Mouse (Mus musculus): Measurements from ENCODE around the gene Vamp2. TPM values are rescaled to one million over a fixed set of nuclear protein-coding genes. Genes with fewer than 3 reads are reported as not detected.

Gene Vamp2
- polyA plus RNA-seq, 1 experiment from 2014 or later: 50.6 TPM

DNA sequence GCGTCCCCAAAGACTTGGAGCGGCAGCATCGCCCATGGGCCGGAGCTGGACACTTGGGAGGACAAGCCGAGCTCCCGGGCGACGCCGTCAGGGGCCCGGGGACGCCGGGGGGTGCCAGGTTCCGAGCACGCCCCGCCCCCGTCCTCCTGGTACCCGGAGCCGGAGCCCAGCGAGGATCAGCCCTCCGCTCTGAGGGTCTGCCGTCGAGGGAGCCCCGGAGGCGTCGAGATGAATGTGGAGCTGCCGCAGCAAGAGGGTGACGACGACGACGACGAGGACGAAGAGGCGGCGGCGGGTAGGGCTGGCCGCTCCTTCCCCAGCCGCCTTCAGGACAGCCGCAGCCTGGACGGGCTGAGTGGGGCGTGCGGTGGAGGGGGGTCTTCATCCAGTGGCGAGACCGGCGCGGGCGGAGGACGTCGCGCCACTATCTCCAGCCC, 28.3 kb upstream of the Vamp2 start:
- Histone ChIP-seq H3K27me3 (replicated peaks; ENCODE audit: insufficient read depth, low read length) (no peaks in the 10 kb centered on the region), H3K4me3 (ENCODE audit: low read depth, low read length) (peak overlapping the region; percentile 88), H3K4me1 (ENCODE audit: insufficient read depth, low read depth, low read length) (peaks cover 9% of the 10 kb centered on the region; the same call in 1 of the 2 replicates), H3K9me3 (ENCODE audit: low read length) (no peaks in the 10 kb centered on the region), H3K4me2 (replicated peaks; ENCODE audit: low read depth, low read length) (peak overlapping the region; percentile 86), H3K36me3 (ENCODE audit: insufficient read depth, low read length) (no peaks in the 10 kb centered on the region), H3K9ac (replicated peaks; ENCODE audit: low read depth) (peak overlapping the region; percentile 91), H3K27ac (ENCODE audit: low read length) (peak overlapping the region; percentile 97)
- TF ChIP-seq CTCF (IDR thresholded peaks at IDR 0.05): no peak; the same call in 1 of the 2 replicates
- no peak for TF ChIP-seq EP300 (IDR thresholded peaks at IDR 0.05)
- WGBS: under 1% methylated on average over 29 of the region's 49 CpGs
- ATAC-seq: peak; percentile 20
- peak; percentile 68 for DNase-seq (ENCODE audit: low spot score)

DNA sequence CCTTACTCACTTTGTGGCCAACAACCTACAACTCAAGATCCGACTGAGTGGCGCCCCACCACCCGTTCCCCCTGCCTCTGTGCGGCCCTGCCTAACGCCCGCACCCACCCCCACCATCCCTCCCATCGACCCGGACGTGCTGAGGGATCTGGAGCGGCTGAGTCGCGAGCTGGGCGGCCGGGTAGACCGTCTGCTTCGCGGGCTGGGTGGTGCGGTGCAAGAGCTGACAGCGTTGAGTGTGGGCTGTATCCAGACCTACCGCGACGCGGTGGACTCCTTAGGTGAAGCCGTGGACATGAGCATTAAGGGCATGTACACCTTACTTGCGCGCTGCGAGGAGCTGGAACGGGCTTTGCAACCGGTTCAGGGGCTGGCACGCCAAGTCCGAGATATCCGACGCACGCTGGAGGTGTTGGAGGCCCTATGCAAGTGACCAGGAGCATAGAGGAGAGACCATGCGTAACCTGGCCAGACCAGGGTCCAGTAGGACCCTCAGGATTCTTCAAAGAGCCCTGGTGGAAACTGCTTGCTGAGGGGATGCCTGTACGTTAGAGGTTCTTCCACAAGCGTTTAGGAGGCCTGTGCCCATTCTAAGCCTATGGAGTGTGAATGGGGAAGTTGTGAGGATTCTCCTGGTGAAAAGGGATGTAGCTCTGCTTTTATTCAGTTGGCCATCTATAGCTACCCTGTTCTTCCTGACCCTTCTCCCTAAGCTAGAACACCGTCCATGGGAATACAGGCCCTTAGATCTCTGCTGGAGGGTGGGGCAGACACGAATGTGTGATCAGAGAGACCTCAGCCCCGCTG, 27.6 kb upstream of the Vamp2 start:
- Histone ChIP-seq H3K27me3 (replicated peaks; ENCODE audit: insufficient read depth, low read length) (no peaks in the 10 kb centered on the region), H3K9me3 (ENCODE audit: low read length) (no peaks in the 10 kb centered on the region), H3K4me2 (replicated peaks; ENCODE audit: low read depth, low read length) (peak overlapping the region; percentile 86), H3K4me3 (ENCODE audit: low read depth, low read length) (peak overlapping the region; percentile 88), H3K36me3 (ENCODE audit: insufficient read depth, low read length) (no peaks in the 10 kb centered on the region), H3K9ac (replicated peaks; ENCODE audit: low read depth) (peak overlapping the region; percentile 91), H3K27ac (ENCODE audit: low read length) (peak overlapping the region; percentile 97), H3K4me1 (ENCODE audit: insufficient read depth, low read depth, low read length) (peaks cover 9% of the 10 kb centered on the region; the same call in 1 of the 2 replicates)
- no peak for TF ChIP-seq EP300 (IDR thresholded peaks at IDR 0.05)
- no peak for TF ChIP-seq CTCF (IDR thresholded peaks at IDR 0.05)
- WGBS: 2% methylated on average over 35 of the region's 40 CpGs
- peak; percentile 54 for DNase-seq (ENCODE audit: low spot score)
- ATAC-seq: no peak

DNA sequence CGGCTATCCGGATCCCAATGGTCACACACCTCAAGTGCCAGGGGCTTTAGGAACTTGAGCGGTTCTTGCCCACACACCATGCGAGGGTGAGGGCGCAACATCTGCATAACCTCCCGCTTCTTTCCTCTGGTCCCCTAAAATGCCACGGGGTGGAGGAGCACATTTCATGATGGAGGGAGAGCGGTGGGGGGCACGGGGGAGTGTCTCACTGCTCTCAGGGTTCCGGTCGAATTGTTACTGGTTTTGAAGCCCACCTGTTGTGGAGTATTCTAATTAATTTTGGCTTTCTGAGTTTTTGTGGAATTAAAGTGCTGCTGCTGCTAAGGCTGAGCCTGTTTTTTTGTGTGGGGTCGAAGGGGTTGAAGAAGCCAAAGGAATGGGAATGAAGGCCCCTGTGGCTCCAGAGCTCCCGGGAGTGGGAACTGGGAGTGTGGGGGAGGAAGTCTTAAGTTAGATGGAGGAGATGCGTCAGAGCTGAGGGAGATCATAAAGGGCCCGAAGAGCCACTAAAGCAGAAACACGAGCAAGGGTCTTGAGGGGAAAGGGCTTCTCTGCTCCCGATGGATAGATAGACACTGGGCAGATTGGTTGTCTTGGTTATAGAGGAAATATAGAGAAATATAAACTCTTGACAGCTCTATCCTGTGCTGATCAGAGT, 26.9 kb upstream of the Vamp2 start:
- Histone ChIP-seq H3K9me3 (ENCODE audit: low read length) (no peaks in the 10 kb centered on the region), H3K4me1 (ENCODE audit: insufficient read depth, low read depth, low read length) (peaks cover 10% of the 10 kb centered on the region; the same call in 1 of the 2 replicates), H3K9ac (replicated peaks; ENCODE audit: low read depth) (peak overlapping the region; percentile 91; the same call in 1 of the 2 replicates), H3K27ac (ENCODE audit: low read length) (no peak overlapping the region), H3K27me3 (replicated peaks; ENCODE audit: insufficient read depth, low read length) (no peaks in the 10 kb centered on the region), H3K4me3 (ENCODE audit: low read depth, low read length) (peak overlapping the region; percentile 88), H3K4me2 (replicated peaks; ENCODE audit: low read depth, low read length) (peak overlapping the region; percentile 86), H3K36me3 (ENCODE audit: insufficient read depth, low read length) (no peaks in the 10 kb centered on the region)
- TF ChIP-seq EP300 (IDR thresholded peaks at IDR 0.05): no peak
- DNase-seq (ENCODE audit: low spot score) (no peak), ATAC-seq (no peak)
- 17% methylated on average over 17 of the region's 17 CpGs for WGBS

DNA sequence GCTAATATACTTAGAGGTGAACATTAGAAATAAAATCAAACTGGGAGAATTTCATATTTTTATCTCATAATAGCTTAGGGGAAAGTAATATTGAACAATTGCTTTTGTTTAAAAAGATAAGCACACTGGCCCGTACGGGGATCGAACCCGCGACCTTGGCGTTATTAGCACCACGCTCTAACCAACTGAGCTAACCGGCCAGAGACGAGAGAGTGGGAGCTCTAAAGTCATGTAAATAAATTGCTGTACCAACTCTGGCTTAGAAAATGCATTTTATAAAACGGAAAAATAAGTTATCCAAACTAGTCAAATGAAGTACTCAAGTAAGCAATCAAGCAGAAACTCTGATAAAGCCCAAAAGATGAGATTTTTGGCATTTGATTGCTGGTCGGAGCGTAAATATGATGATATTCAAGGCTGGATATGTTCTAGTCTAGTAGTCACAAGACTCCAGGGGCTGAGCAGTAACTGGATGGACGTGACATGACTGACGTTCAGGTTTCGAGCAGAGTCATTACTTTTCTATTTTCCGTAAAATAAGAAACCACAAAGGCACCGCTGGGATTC, 26.0 kb upstream of the Vamp2 start:
- ATAC-seq (no peak), DNase-seq (ENCODE audit: low spot score) (peak; percentile 79)
- no peaks in the 10 kb centered on the region for H3K36me3 ChIP-seq (ENCODE audit: insufficient read depth, low read length)
- WGBS: 1% methylated on average over 17 of the region's 17 CpGs
- H3K9ac ChIP-seq (replicated peaks; ENCODE audit: low read depth): no peak overlapping the region
- H3K27ac ChIP-seq (ENCODE audit: low read length): no peak overlapping the region
- H3K4me1 ChIP-seq (ENCODE audit: insufficient read depth, low read depth, low read length): peaks cover 14% of the 10 kb centered on the region; the same call in 1 of the 2 replicates
- H3K4me3 ChIP-seq (ENCODE audit: low read depth, low read length): peak overlapping the region; percentile 12; the same call in 1 of the 2 replicates
- H3K9me3 ChIP-seq (ENCODE audit: low read length): no peaks in the 10 kb centered on the region
- no peak for TF ChIP-seq CTCF (IDR thresholded peaks at IDR 0.05)
- H3K4me2 ChIP-seq (replicated peaks; ENCODE audit: low read depth, low read length): peak overlapping the region; percentile 23
- no peaks in the 10 kb centered on the region for H3K27me3 ChIP-seq (replicated peaks; ENCODE audit: insufficient read depth, low read length)

DNA sequence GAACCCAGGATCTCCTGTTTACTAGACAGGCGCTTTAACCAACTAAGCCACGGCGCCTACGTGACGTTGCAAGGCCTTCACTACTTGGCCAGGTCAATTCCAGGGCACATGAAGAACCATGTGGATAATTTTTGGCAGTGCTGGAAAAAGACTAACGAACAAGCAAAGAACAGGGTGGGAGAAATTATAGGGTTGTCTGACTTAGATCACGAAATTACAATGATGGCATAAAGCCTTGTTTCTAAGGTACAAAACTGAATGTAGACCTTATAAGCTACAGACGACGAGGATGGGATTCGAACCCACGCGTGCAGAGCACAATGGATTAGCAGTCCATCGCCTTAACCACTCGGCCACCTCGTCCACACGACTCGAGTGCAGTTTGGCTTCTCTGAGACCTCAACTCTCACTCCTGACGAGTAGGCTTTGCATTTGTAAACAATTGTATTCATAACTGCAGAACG, 25.5 kb upstream of the Vamp2 start:
- Histone ChIP-seq H3K36me3 (ENCODE audit: insufficient read depth, low read length) (no peaks in the 10 kb centered on the region), H3K9me3 (ENCODE audit: low read length) (no peaks in the 10 kb centered on the region), H3K27me3 (replicated peaks; ENCODE audit: insufficient read depth, low read length) (no peaks in the 10 kb centered on the region), H3K9ac (replicated peaks; ENCODE audit: low read depth) (0 out of 2 replicates have a peak overlapping the region, but pooled peaks have one; percentile 37), H3K4me2 (replicated peaks; ENCODE audit: low read depth, low read length) (peak overlapping the region; percentile 83), H3K4me3 (ENCODE audit: low read depth, low read length) (peak overlapping the region; percentile 73), H3K27ac (ENCODE audit: low read length) (peak overlapping the region; percentile 85), H3K4me1 (ENCODE audit: insufficient read depth, low read depth, low read length) (peaks cover 14% of the 10 kb centered on the region; the same call in 1 of the 2 replicates)
- DNase-seq (ENCODE audit: low spot score) (peak; percentile 89), ATAC-seq (peak; percentile 36)
- TF ChIP-seq CTCF (IDR thresholded peaks at IDR 0.05) (no peak), EP300 (IDR thresholded peaks at IDR 0.05) (no peak; the same call in 1 of the 2 replicates)
- WGBS: under 1% methylated on average over 19 of the region's 19 CpGs
